Mouse (Mus musculus) heart, postnatal 0 days (tissue): Measurements from ENCODE around the gene Mybbp1a.

Experiments used
- CTCF ChIP-seq: IDR thresholded peaks from 2 replicates; pipeline ENCODE4 v1.5.1; 2016; ENCODE audit warnings: antibody characterized with exemption, control low read depth, low read depth
- EP300 ChIP-seq: IDR thresholded peaks from 2 replicates; pipeline ENCODE4 v1.6.1; 2016; ENCODE audit warnings: antibody characterized with exemption, low read depth

- TF ChIP-seq EP300 (no peak), CTCF (no peak)
These were observed 35.6 kb upstream of the Mybbp1a start for GRCm38 (mm10) chr11:72405532-72405931.
